Mouse (Mus musculus): ENCODE results near the gene Tmem63c. TPM values are rescaled to one million over a fixed set of nuclear protein-coding genes. Genes with fewer than 3 reads are reported as not detected.

Gene Tmem63c
- polyA plus RNA-seq, 1 experiment from 2014 or later, result not detected

DNA sequence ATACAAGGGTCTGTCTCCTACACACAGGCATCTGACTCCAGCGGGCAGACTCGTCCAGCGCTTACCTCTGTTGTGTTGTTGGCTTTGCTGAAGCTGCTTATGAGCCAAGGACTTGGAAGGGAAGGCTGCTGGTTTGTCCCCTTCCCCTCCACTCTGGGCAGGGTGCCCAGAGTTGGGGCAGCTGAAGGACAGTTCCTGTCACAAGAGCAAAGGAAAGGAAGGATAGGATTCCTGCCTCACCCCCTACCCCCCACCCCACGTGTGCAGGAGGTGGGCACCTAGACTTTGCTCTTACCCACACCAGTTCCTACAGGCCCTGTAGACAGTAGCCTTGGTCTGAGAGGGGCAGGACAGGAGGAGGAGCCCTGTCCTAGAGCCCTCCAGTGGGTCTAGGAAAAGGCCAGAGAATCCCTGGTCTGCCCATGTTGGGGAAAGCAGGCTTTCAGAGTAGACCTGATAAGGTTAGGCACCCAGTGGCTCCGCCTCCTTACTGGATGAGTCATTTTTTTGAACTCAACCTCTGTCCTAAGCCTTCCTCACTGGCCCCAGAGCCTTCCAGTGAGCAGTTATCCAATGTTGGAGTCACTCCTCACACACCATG is 10.1 kb downstream of the Tmem63c start:
- Histone ChIP-seq H3K36me3 (no peaks in the 10 kb centered on the region), H3K27me3 (replicated peaks) (peaks cover 35% of the 10 kb centered on the region), H3K9ac (no peak overlapping the region), H3K4me2 (no peak overlapping the region), H3K4me3 (no peak overlapping the region), H3K9me3 (replicated peaks) (no peaks in the 10 kb centered on the region), H3K27ac (no peak overlapping the region), H3K4me1 (peaks cover 5% of the 10 kb centered on the region)
- ATAC-seq, result no peak
- WGBS (ENCODE audit: insufficient replicate concordance), result 64% methylated on average over 5 of the region's 5 CpGs

DNA sequence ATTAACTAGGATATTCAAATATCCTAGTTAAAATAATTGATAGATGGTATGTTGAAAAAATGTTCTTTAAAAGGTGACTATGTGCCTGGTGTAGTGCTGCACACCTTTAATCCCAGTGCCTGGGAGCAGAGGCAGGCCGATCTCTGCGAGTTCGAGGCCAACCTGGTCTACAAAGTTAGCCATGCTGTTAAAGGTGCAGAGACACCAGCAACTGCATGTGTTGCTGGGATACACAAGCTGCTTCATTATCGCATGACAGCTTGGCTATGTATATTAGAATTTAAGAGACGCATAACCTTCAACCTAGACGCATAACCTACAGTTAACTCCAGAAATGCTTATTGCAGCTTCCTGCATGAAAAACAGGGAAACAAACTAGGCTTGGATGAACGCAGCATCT is 15.5 kb downstream of the Tmem63c start:
- H3K9me3 ChIP-seq (replicated peaks), result no peaks in the 10 kb centered on the region
- H3K4me3 ChIP-seq, result no peak overlapping the region
- no peaks in the 10 kb centered on the region for H3K4me1 ChIP-seq
- WGBS (ENCODE audit: insufficient replicate concordance), result 82% methylated on average over 7 of the region's 7 CpGs
- no peak for ATAC-seq
- no peak overlapping the region for H3K4me2 ChIP-seq
- H3K27me3 ChIP-seq (replicated peaks), result no peaks in the 10 kb centered on the region
- no peak overlapping the region for H3K9ac ChIP-seq
- H3K36me3 ChIP-seq, result no peaks in the 10 kb centered on the region
- H3K27ac ChIP-seq, result no peak overlapping the region

DNA sequence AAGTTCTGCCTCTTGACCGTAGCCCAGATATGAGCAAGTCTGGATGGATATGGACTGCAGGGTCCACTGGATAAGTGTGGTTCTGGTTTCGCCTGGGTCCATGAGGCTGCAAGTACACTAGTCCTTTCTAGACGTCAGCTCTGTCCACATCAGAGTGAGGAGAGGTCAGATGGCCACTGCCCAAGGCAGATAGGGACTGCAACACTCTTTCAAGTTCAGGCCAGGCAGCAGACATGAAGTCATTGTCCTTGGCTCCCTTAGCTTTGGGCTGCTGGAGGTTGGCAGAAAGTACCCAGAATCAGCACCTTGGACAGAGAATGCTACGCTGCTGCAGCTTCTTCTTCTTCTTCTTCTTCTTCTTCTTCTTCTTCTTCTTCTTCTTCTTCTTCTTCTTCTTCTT is 19.0 kb downstream of the Tmem63c start:
- H3K27ac ChIP-seq, result no peak overlapping the region
- H3K4me3 ChIP-seq, result no peak overlapping the region
- 57% methylated on average over 4 of the region's 4 CpGs for WGBS (ENCODE audit: insufficient replicate concordance)
- no peaks in the 10 kb centered on the region for H3K4me1 ChIP-seq
- no peak overlapping the region for H3K9ac ChIP-seq
- no peak overlapping the region for H3K4me2 ChIP-seq
- H3K36me3 ChIP-seq, result no peaks in the 10 kb centered on the region
- no peaks in the 10 kb centered on the region for H3K27me3 ChIP-seq (replicated peaks)
- ATAC-seq, result no peak
- H3K9me3 ChIP-seq (replicated peaks), result no peaks in the 10 kb centered on the region

DNA sequence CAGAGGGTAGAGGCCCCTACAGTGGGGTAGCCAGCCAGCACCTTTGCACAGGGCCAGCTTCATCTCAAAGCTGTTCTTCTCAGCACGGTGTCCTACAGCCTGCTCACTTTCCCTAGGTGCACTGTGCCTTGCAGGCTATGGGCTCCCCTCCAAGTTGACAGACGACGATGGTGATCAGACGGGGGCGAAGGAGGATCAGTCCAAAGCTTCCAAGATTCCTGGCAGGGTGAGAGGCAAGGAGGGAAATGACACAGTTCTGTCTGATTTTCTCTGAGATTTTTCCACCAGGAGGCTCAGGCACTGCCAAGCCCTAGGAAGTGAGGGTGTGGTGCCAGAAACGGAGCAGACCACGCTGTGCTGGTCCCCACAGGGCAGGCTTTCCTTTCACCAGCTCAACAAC is 19.7 kb downstream of the Tmem63c start:
- ATAC-seq, result no peak
- H3K4me3 ChIP-seq, result no peak overlapping the region
- WGBS (ENCODE audit: insufficient replicate concordance), result 62% methylated on average over 7 of the region's 7 CpGs
- no peaks in the 10 kb centered on the region for H3K4me1 ChIP-seq
- no peaks in the 10 kb centered on the region for H3K27me3 ChIP-seq (replicated peaks)
- no peaks in the 10 kb centered on the region for H3K9me3 ChIP-seq (replicated peaks)
- H3K4me2 ChIP-seq, result no peak overlapping the region
- H3K36me3 ChIP-seq, result no peaks in the 10 kb centered on the region
- no peak overlapping the region for H3K9ac ChIP-seq
- no peak overlapping the region for H3K27ac ChIP-seq

DNA sequence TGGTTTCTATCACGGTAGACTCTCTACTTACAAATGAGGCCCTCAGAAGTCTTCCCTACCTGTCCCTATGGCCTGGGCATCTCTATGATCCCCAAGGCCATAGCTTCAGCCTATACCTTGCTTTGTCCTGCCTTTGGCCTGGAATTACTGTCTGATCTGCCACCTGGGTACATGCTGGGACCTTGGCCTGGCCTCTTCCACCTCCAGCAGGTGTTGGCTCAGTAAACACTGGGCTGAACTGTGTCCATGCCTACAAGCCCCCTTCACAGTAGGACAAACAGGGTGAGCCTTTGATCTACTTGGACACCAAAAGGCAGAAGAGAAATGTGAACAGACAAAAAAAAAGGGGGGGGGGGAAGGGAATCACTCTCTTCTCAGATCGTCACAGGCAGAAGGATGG is 21.3 kb downstream of the Tmem63c start:
- no peak overlapping the region for H3K4me3 ChIP-seq
- H3K36me3 ChIP-seq, result no peaks in the 10 kb centered on the region
- no peak overlapping the region for H3K4me2 ChIP-seq
- H3K9me3 ChIP-seq (replicated peaks), result no peaks in the 10 kb centered on the region
- H3K27me3 ChIP-seq (replicated peaks), result no peaks in the 10 kb centered on the region
- ATAC-seq, result no peak
- H3K4me1 ChIP-seq, result no peaks in the 10 kb centered on the region
- no peak overlapping the region for H3K9ac ChIP-seq
- H3K27ac ChIP-seq, result no peak overlapping the region
- 63% methylated on average over 2 of the region's 2 CpGs for WGBS (ENCODE audit: insufficient replicate concordance)

DNA sequence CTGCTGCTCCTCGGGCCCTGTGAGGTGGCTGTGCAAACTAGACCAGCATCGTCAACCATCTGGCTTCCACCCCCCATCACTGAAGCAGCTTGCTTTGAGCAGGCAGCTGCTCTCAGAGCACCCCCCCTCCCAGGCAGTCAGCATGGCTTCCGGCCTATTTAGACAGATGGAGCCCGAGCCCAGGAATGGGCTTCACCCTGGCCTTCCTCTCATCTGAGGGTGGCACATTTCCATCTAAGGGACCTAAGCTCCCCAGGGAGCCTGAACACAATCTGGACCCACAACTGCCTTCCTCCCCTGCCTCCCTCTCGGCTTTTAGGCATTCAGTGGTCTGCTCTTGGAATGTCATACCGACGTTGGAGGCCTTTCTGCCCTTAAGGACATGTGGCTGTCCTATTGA is 22.1 kb downstream of the Tmem63c start:
- no peaks in the 10 kb centered on the region for H3K27me3 ChIP-seq (replicated peaks)
- H3K4me1 ChIP-seq, result no peaks in the 10 kb centered on the region
- H3K9ac ChIP-seq, result no peak overlapping the region
- no peaks in the 10 kb centered on the region for H3K9me3 ChIP-seq (replicated peaks)
- no peak overlapping the region for H3K4me3 ChIP-seq
- H3K27ac ChIP-seq, result no peak overlapping the region
- H3K36me3 ChIP-seq, result no peaks in the 10 kb centered on the region
- ATAC-seq, result no peak
- 70% methylated on average over 7 of the region's 7 CpGs for WGBS (ENCODE audit: insufficient replicate concordance)
- no peak overlapping the region for H3K4me2 ChIP-seq

DNA sequence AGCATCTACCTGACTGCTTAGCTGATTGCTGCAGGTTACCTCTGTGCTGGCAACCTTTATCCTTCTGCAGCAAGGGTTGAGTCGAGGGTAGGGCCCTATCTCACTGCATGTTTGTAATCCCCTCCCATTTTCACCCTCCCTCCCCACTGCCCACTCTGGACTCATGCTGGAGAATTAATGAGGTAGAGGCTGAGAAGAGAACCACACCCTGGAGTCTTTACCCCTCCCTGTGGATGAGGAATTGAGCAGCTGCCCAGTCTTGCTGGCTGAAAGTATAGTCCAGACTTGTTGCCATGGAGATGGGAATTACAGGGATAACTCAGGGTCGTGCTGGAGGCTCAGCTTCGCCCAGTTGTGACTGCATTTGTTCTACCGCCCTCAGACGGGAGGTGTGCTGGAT is 23.6 kb downstream of the Tmem63c start:
- H3K27me3 ChIP-seq (replicated peaks), result no peaks in the 10 kb centered on the region
- no peak overlapping the region for H3K9ac ChIP-seq
- H3K9me3 ChIP-seq (replicated peaks), result no peaks in the 10 kb centered on the region
- ATAC-seq, result no peak
- no peaks in the 10 kb centered on the region for H3K4me1 ChIP-seq
- no peak overlapping the region for H3K4me3 ChIP-seq
- 25% methylated on average over 5 of the region's 5 CpGs for WGBS (ENCODE audit: insufficient replicate concordance)
- no peak overlapping the region for H3K27ac ChIP-seq
- H3K36me3 ChIP-seq, result no peaks in the 10 kb centered on the region
- no peak overlapping the region for H3K4me2 ChIP-seq

DNA sequence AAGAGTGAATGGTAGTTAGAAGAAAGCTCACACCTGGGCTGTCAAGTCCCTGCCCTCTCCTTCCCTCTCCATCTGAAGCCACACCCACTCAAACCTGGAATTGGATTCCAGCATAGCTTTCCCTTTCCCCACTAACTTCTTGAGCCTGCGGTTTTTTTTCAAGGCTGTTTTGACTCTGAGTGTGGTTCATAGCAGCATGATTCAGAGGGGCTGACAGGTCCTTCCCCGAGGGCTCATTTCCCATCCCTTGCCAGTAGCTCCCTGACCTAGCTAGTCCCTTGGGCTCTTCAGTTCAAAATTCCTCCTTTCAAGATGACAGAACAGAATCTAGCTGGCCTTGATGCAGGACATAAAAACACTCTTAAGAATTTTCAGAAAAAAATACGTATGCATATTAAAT is 26.4 kb downstream of the Tmem63c start:
- WGBS (ENCODE audit: insufficient replicate concordance), result 52% methylated on average over 3 of the region's 3 CpGs
- H3K36me3 ChIP-seq, result no peaks in the 10 kb centered on the region
- H3K27me3 ChIP-seq (replicated peaks), result no peaks in the 10 kb centered on the region
- H3K9me3 ChIP-seq (replicated peaks), result no peaks in the 10 kb centered on the region
- H3K4me1 ChIP-seq, result no peaks in the 10 kb centered on the region
- ATAC-seq, result no peak
- no peak overlapping the region for H3K4me3 ChIP-seq
- no peak overlapping the region for H3K9ac ChIP-seq
- H3K4me2 ChIP-seq, result no peak overlapping the region
- no peak overlapping the region for H3K27ac ChIP-seq

DNA sequence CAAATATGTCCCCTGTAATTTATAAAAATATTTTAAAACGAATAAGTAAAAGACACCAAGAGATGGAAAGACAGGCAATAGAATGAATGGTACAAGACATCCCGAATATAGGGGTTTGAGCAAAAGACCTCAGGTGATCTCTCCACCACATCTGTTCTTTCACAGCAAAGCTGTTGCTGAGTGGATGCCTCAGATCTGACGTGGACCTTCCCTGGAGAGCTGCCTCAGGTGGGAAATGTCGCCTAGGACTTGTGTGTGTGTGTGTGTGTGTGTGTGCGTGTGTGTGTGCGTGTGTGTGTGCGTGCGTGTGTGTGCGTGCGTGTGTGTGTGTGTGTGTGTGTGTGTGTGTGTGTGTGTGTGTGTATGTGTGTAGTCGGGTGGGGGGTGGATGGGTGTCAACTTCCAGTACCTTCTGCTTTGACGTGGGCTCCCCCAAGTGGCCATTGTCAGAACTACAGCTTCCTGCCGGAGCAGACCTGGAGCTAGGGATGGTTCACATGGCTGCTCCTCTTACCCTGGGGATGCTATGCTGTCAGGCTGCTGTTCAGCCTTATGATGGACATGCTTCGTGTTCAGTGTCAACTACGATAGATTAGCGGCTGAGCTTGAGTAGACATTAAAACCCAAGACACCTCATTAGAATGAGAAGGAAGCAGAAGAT is 31.7 kb downstream of the Tmem63c start:
- Histone ChIP-seq H3K4me3 (no peak overlapping the region), H3K36me3 (no peaks in the 10 kb centered on the region), H3K9me3 (replicated peaks) (no peaks in the 10 kb centered on the region), H3K4me2 (no peak overlapping the region), H3K27ac (no peak overlapping the region), H3K4me1 (no peaks in the 10 kb centered on the region), H3K9ac (no peak overlapping the region), H3K27me3 (replicated peaks) (peaks cover 24% of the 10 kb centered on the region)
- ATAC-seq, result no peak
- WGBS (ENCODE audit: insufficient replicate concordance), result 27% methylated on average over 14 of the region's 16 CpGs

DNA sequence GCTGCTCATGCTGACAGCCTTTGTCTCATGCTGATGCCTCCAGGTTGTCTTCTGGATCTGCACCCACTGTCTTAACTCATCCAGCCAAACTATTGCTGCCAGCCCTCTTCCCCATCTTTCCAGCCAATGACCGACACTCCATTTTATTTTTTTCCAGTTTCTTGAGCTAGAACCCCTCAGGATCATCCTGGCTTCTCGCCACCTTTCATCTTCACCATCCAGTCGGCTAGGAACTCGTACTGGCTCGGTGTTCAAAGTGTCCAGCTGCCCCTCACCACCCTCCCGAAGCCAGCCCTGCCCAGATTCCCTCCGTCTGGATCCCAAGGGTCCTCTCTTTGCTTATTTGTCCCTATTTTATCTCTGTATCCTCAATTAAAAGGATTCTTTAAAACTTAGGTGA is 33.7 kb downstream of the Tmem63c start:
- Histone ChIP-seq H3K4me1 (no peaks in the 10 kb centered on the region), H3K4me3 (no peak overlapping the region), H3K9ac (no peak overlapping the region), H3K27me3 (replicated peaks) (peaks cover 30% of the 10 kb centered on the region), H3K27ac (no peak overlapping the region), H3K9me3 (replicated peaks) (no peaks in the 10 kb centered on the region), H3K36me3 (no peaks in the 10 kb centered on the region), H3K4me2 (no peak overlapping the region)
- no peak for ATAC-seq
- WGBS (ENCODE audit: insufficient replicate concordance), result 54% methylated on average over 7 of the region's 7 CpGs

DNA sequence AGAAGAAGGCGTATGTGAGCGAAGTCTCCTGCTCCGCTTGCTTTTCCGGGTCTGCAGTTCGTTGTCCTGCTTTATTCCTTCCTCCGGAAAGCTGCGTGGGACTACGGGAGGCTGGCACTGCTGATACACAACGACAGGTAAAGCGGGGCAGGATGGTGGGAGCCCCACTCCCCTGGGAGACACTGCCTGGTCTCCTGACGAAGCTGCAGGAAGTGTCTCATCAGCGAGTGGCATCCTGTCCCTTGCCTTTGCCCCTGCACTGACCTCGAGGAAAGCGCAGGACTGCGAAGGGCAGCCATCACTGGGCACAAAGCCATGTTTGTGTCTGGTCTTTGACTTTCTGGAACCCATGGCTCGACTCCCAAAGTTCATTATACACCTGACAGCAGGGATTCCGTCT is 35.9 kb downstream of the Tmem63c start:
- ATAC-seq, result no peak
- no peak overlapping the region for H3K4me2 ChIP-seq
- peaks cover 30% of the 10 kb centered on the region for H3K27me3 ChIP-seq (replicated peaks)
- no peak overlapping the region for H3K4me3 ChIP-seq
- H3K27ac ChIP-seq, result no peak overlapping the region
- WGBS (ENCODE audit: insufficient replicate concordance), result 54% methylated on average over 17 of the region's 17 CpGs
- H3K9ac ChIP-seq, result no peak overlapping the region
- H3K9me3 ChIP-seq (replicated peaks), result no peaks in the 10 kb centered on the region
- no peaks in the 10 kb centered on the region for H3K36me3 ChIP-seq
- H3K4me1 ChIP-seq, result no peaks in the 10 kb centered on the region

DNA sequence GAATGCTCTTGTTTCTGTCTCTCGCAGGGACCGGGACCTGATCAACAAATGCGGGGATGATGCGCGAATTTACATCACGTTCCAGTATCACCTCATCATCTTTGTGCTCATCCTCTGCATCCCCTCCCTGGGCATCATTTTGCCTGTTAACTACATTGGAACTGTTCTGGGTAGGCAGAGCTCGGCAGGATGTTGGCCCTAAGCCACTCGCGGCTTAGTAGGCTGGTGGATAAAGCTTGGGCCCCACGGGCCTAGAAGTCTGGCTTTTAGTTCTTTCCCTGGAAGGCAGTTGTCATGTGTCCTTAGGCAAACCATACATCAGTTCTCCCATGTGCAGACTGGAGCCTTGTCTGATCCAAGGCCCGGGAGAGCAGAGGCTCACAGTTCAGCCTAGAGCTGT is 44.3 kb downstream of the Tmem63c start:
- no peak for ATAC-seq
- no peak overlapping the region for H3K4me3 ChIP-seq
- no peaks in the 10 kb centered on the region for H3K9me3 ChIP-seq (replicated peaks)
- H3K4me1 ChIP-seq, result no peaks in the 10 kb centered on the region
- no peaks in the 10 kb centered on the region for H3K27me3 ChIP-seq (replicated peaks)
- H3K4me2 ChIP-seq, result no peak overlapping the region
- 78% methylated on average over 11 of the region's 11 CpGs for WGBS (ENCODE audit: insufficient replicate concordance)
- H3K9ac ChIP-seq, result no peak overlapping the region
- H3K36me3 ChIP-seq, result no peaks in the 10 kb centered on the region
- H3K27ac ChIP-seq, result no peak overlapping the region

DNA sequence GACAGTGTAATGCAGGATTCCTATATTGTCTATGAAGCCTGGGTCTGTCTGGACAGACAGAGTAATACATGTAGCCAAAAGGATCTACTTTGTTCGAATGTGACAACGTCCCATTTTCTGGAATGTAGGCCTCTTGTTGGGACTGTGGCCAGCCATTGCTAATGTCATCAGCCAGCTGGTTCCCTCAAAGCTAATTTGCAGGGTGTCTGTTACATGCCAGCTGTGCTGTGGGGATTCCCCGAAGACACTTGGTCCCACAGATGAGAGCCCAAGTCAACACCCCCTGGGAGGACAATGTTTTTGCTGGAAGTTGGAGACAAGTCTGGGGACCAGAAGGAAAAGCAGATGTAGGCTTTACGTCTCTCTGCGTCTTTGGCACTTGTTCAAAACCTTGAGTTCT is 45.3 kb downstream of the Tmem63c start:
- H3K27me3 ChIP-seq (replicated peaks), result no peaks in the 10 kb centered on the region
- no peak overlapping the region for H3K4me2 ChIP-seq
- ATAC-seq, result no peak
- WGBS (ENCODE audit: insufficient replicate concordance), result 72% methylated on average over 5 of the region's 5 CpGs
- no peak overlapping the region for H3K27ac ChIP-seq
- H3K9ac ChIP-seq, result no peak overlapping the region
- H3K4me1 ChIP-seq, result no peaks in the 10 kb centered on the region
- no peak overlapping the region for H3K4me3 ChIP-seq
- H3K36me3 ChIP-seq, result no peaks in the 10 kb centered on the region
- H3K9me3 ChIP-seq (replicated peaks), result no peaks in the 10 kb centered on the region
